Mouse (Mus musculus) ES-E14 (cell line): Measurements from ENCODE around the gene Appbp2.

Experiments used
- ZC3H11A ChIP-seq: IDR thresholded peaks from 2 replicates; pipeline ENCODE4 v1.6.1; 2012; ENCODE audit warnings: low read depth, mild to moderate bottlenecking, inconsistent platforms, low read length, borderline replicate concordance
- ZNF384 ChIP-seq: IDR thresholded peaks from 2 replicates; pipeline ENCODE4 v1.6.1; 2012; ENCODE audit warnings: low read depth, low read length, inconsistent platforms

GRCm38 (mm10) chr11:85178413-85178812 lies 56.5 kb downstream of the Appbp2 start:
- TF ChIP-seq ZC3H11A (no peak), ZNF384 (no peak)
